Comparison of ENCODE assay signal across 7 mouse cellular contexts in the genomic region with DNA sequence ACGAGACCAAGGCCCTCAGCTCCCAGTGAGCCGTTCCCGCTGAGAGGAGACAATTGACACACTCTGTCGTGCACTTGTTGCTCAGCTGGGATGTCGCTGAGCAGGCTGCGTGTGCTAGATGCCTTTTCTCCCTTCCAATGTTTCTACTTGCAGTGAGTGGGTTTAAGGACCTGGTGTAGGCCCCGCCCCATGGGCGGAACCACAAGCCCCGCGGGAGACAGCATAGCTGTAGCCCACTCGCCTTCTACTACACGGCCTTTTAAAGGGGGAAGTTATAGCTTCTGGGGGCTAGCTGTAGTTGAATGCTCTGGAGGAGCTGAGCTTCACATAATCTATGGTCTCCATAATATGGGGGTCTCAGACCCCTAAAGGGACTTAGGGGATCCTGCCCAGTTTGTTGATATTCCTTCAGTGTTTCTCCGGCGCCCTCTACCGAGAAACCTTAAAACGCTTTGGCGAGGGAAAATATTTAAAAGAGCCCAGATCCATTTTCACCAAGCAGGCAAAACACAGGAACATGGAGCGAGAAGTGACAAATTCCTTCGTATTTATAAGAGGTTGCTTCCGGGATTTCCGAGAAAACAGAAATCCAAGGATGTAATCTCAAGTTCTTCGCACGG. TPM values are rescaled to one million over a fixed set of nuclear protein-coding genes. Genes with fewer than 3 reads are reported as not detected.
DNase-seq lines count a peak whose midpoint lies in the region; ATAC-seq and TF ChIP-seq lines count a peak whose summit lies in the region.

No protein-coding gene starts in this region.

- peak overlapping the region; percentile 35; the same call in 1 of the 2 replicates for H3K9ac ChIP-seq in forebrain, embryonic 16.5 days (replicated peaks; ENCODE audit: low read depth, low read length)
- 0 out of 2 replicates have a peak overlapping the region, but pooled peaks have one; percentile 22 for H3K9ac ChIP-seq in intestine, postnatal 0 days (ENCODE audit: low read depth, low read length)
- no peak overlapping the region; the same call in 1 of the 2 replicates for H3K9ac ChIP-seq in lung, postnatal 0 days (replicated peaks; ENCODE audit: low read depth)

- peak; percentile 21; the same call in 1 of the 2 replicates for ATAC-seq in forebrain, embryonic 16.5 days
- ATAC-seq in intestine, postnatal 0 days, result no peak
- ATAC-seq in lung, postnatal 0 days, result peak; percentile 20

- no peaks in the 10 kb centered on the region; the same call in 1 of the 2 replicates for H3K36me3 ChIP-seq in forebrain, embryonic 16.5 days (ENCODE audit: control insufficient read depth, insufficient read depth)
- H3K36me3 ChIP-seq in intestine, postnatal 0 days (ENCODE audit: control insufficient read depth, insufficient read depth), result no peaks in the 10 kb centered on the region
- 0 out of 2 replicates have a peak, but pooled peaks cover 5% of the 10 kb centered on the region for H3K36me3 ChIP-seq in lung, postnatal 0 days (ENCODE audit: insufficient read depth, low read length)

- WGBS in forebrain, embryonic 16.5 days, result 15% methylated on average over 23 of the region's 23 CpGs
- 12% methylated on average over 23 of the region's 23 CpGs for WGBS in intestine, postnatal 0 days
- WGBS in lung, postnatal 0 days, result 9% methylated on average over 23 of the region's 23 CpGs

- H3K4me2 ChIP-seq in forebrain, embryonic 16.5 days (ENCODE audit: low read length), result peak overlapping the region; percentile 54
- peak overlapping the region; percentile 64 for H3K4me2 ChIP-seq in intestine, postnatal 0 days (replicated peaks; ENCODE audit: low read depth)
- H3K4me2 ChIP-seq in lung, postnatal 0 days (replicated peaks; ENCODE audit: low read depth, low read length), result peak overlapping the region; percentile 58

- no peak for TF ChIP-seq EP300 in lung, postnatal 0 days (IDR thresholded peaks at IDR 0.05)

- DNase-seq in ovary, postnatal 36 days (ENCODE audit: low spot score), result peak; percentile 60
- no peak for DNase-seq in ovary, postnatal 10 days (ENCODE audit: low spot score)
- DNase-seq in brain, adult 2 months (ENCODE audit: low read depth, low spot score), result peak; percentile 67
- DNase-seq in lung, postnatal 0 days (ENCODE audit: low spot score), result peak; percentile 64
- DNase-seq in thymus, postnatal 0 days (ENCODE audit: low spot score), result peak; percentile 59

- H3K4me3 ChIP-seq in forebrain, embryonic 16.5 days (replicated peaks; ENCODE audit: low read length), result peak overlapping the region; percentile 43
- peak overlapping the region; percentile 27 for H3K4me3 ChIP-seq in intestine, postnatal 0 days (ENCODE audit: low read depth, low read length)
- H3K4me3 ChIP-seq in lung, postnatal 0 days (ENCODE audit: low read depth, low read length), result peak overlapping the region; percentile 25

- no peaks in the 10 kb centered on the region for H3K9me3 ChIP-seq in forebrain, embryonic 16.5 days (ENCODE audit: control insufficient read depth, low read length)
- H3K9me3 ChIP-seq in intestine, postnatal 0 days (ENCODE audit: control insufficient read depth), result no peaks in the 10 kb centered on the region
- no peaks in the 10 kb centered on the region for H3K9me3 ChIP-seq in lung, postnatal 0 days (ENCODE audit: low read length)

- H3K27ac ChIP-seq in forebrain, embryonic 16.5 days (ENCODE audit: low read length), result no peak overlapping the region
- no peak overlapping the region; the same call in 1 of the 2 replicates for H3K27ac ChIP-seq in intestine, postnatal 0 days (ENCODE audit: low read depth, low read length)
- H3K27ac ChIP-seq in lung, postnatal 0 days (ENCODE audit: low read length), result 0 out of 2 replicates have a peak overlapping the region, but pooled peaks have one; percentile 20

- peaks cover 20% of the 10 kb centered on the region for H3K4me1 ChIP-seq in forebrain, embryonic 16.5 days (replicated peaks; ENCODE audit: control insufficient read depth, insufficient read depth, low read length)
- H3K4me1 ChIP-seq in intestine, postnatal 0 days (replicated peaks; ENCODE audit: control insufficient read depth, insufficient read depth, low read length), result peaks cover 6% of the 10 kb centered on the region; the same call in 1 of the 2 replicates
- peaks cover 7% of the 10 kb centered on the region; the same call in 1 of the 2 replicates for H3K4me1 ChIP-seq in lung, postnatal 0 days (ENCODE audit: insufficient read depth, low read depth, low read length)

- peak; percentile 67 for TF ChIP-seq CTCF in intestine, postnatal 0 days (IDR thresholded peaks at IDR 0.05; ENCODE audit: low read depth)
- TF ChIP-seq CTCF in lung, postnatal 0 days (IDR thresholded peaks at IDR 0.05), result peak; percentile 64

- 0 out of 2 replicates have a peak, but pooled peaks cover 2% of the 10 kb centered on the region for H3K27me3 ChIP-seq in forebrain, embryonic 16.5 days (replicated peaks; ENCODE audit: control insufficient read depth, insufficient read depth, low read length)
- peaks cover 7% of the 10 kb centered on the region; the same call in 1 of the 2 replicates for H3K27me3 ChIP-seq in intestine, postnatal 0 days (replicated peaks; ENCODE audit: control insufficient read depth, insufficient read depth, low read length)
- no peaks in the 10 kb centered on the region for H3K27me3 ChIP-seq in lung, postnatal 0 days (replicated peaks; ENCODE audit: insufficient read depth, low read length)

RNA-seq across cellular contexts. Expression of gene Ak1, which starts 10.8 kb away (rescaled TPM):
- 83.8 and 91.2 TPM in 2 replicates for polyA plus RNA-seq in forebrain, embryonic 16.5 days (2015; fragmentation: Nextera tagmentation; extraction: Ambion mirVana)
- polyA plus RNA-seq in intestine, postnatal 0 days (2015; fragmentation: Nextera tagmentation; extraction: Ambion mirVana), result 10.5 and 12.1 TPM in 2 replicates
- polyA plus RNA-seq in lung, postnatal 0 days (2015; fragmentation: Nextera tagmentation; extraction: Ambion mirVana), result 31.7 and 36.3 TPM in 2 replicates
- 2.0 and 2.4 TPM in 2 replicates for polyA plus RNA-seq in thymus, postnatal 0 days (2015; fragmentation: Nextera tagmentation; extraction: Ambion mirVana)

RNA-seq across cellular contexts. Expression of gene St6galnac6, which starts 11.2 kb away (rescaled TPM):
- 18.3 and 21.6 TPM in 2 replicates for polyA plus RNA-seq in forebrain, embryonic 16.5 days (2015; fragmentation: Nextera tagmentation; extraction: Ambion mirVana)
- 8.3 and 9.1 TPM in 2 replicates for polyA plus RNA-seq in intestine, postnatal 0 days (2015; fragmentation: Nextera tagmentation; extraction: Ambion mirVana)
- 13.4 and 14.4 TPM in 2 replicates for polyA plus RNA-seq in lung, postnatal 0 days (2015; fragmentation: Nextera tagmentation; extraction: Ambion mirVana)
- polyA plus RNA-seq in thymus, postnatal 0 days (2015; fragmentation: Nextera tagmentation; extraction: Ambion mirVana), result 5.5 and 5.7 TPM in 2 replicates

RNA-seq across cellular contexts. Expression of gene St6galnac4, which starts 23.8 kb away (rescaled TPM):
- polyA plus RNA-seq in forebrain, embryonic 16.5 days (2015; fragmentation: Nextera tagmentation; extraction: Ambion mirVana), result 27.4 and 29.6 TPM in 2 replicates
- 5.7 and 6.6 TPM in 2 replicates for polyA plus RNA-seq in intestine, postnatal 0 days (2015; fragmentation: Nextera tagmentation; extraction: Ambion mirVana)
- 32.0 and 38.9 TPM in 2 replicates for polyA plus RNA-seq in lung, postnatal 0 days (2015; fragmentation: Nextera tagmentation; extraction: Ambion mirVana)
- 24.3 and 25.3 TPM in 2 replicates for polyA plus RNA-seq in thymus, postnatal 0 days (2015; fragmentation: Nextera tagmentation; extraction: Ambion mirVana)

RNA-seq across cellular contexts. Expression of gene 9430097D07Rik, which starts 35.2 kb away (rescaled TPM):
- polyA plus RNA-seq in forebrain, embryonic 16.5 days (2015; fragmentation: Nextera tagmentation; extraction: Ambion mirVana), result 0.42 and 0.60 TPM in 2 replicates
- polyA plus RNA-seq in intestine, postnatal 0 days (2015; fragmentation: Nextera tagmentation; extraction: Ambion mirVana), result 0.14 TPM in 1 of 2 replicates, not detected in the other
- polyA plus RNA-seq in lung, postnatal 0 days (2015; fragmentation: Nextera tagmentation; extraction: Ambion mirVana), result not detected in 2 replicates
- 0.08 TPM in 1 of 2 replicates, not detected in the other for polyA plus RNA-seq in thymus, postnatal 0 days (2015; fragmentation: Nextera tagmentation; extraction: Ambion mirVana)

RNA-seq across cellular contexts. Expression of gene Eng, which starts 35.7 kb away (rescaled TPM):
- 27.3 and 31.9 TPM in 2 replicates for polyA plus RNA-seq in forebrain, embryonic 16.5 days (2015; fragmentation: Nextera tagmentation; extraction: Ambion mirVana)
- polyA plus RNA-seq in intestine, postnatal 0 days (2015; fragmentation: Nextera tagmentation; extraction: Ambion mirVana), result 32.2 and 34.1 TPM in 2 replicates
- 118 and 130 TPM in 2 replicates for polyA plus RNA-seq in lung, postnatal 0 days (2015; fragmentation: Nextera tagmentation; extraction: Ambion mirVana)
- polyA plus RNA-seq in thymus, postnatal 0 days (2015; fragmentation: Nextera tagmentation; extraction: Ambion mirVana), result 25.9 and 28.5 TPM in 2 replicates
